Mouse (Mus musculus) embryonic facial prominence, embryonic 11.5 days (tissue): Measurements from ENCODE around the gene Mctp1. TPM values are rescaled to one million over a fixed set of nuclear protein-coding genes. Genes with fewer than 3 reads are reported as not detected.

Experiments used
- ATAC-seq: fragments of 200-750 bp; cut with Nextera tagmentation; replicated peaks from 2 replicates; pipeline ENCODE4 v1.8.0; 2017; ENCODE audit warnings: low read depth; ENCODE audit not compliant: insufficient number of reproducible peaks, low FRiP score, low TSS enrichment
- DNase-seq: peaks from one replicate; pipeline ENCODE4 v3.0.0-alpha.2; 2015; ENCODE audit warnings: low spot score
- H3K27ac ChIP-seq: fragments of 300-500 bp; sonication (generic); replicated peaks from 2 replicates; pipeline ENCODE4 v1.5.1; 2014; ENCODE audit warnings: mild to moderate bottlenecking, low read depth, low read length, control low read depth
- H3K27me3 ChIP-seq: fragments of 300-500 bp; sonication (generic); 2 replicates; pipeline ENCODE4 v1.6.1; 2014; ENCODE audit warnings: mild to moderate bottlenecking, low read length, moderate library complexity, mixed read lengths; ENCODE audit not compliant: control insufficient read depth, insufficient read depth
- H3K36me3 ChIP-seq: fragments of 300-500 bp; sonication (generic); replicated peaks from 2 replicates; pipeline ENCODE4 v1.6.1; 2014; ENCODE audit warnings: low read depth, mild to moderate bottlenecking, low read length, moderate library complexity, mixed read lengths; ENCODE audit not compliant: control insufficient read depth, insufficient read depth
- H3K4me1 ChIP-seq: fragments of 300-500 bp; sonication (generic); 2 replicates; pipeline ENCODE4 v1.6.1; 2014; ENCODE audit warnings: low read length, mixed read lengths; ENCODE audit not compliant: control insufficient read depth, insufficient read depth
- H3K4me2 ChIP-seq: fragments of 300-500 bp; sonication (generic); 2 replicates; pipeline ENCODE4 v1.6.1; 2014; ENCODE audit warnings: low read depth, mild to moderate bottlenecking, control low read depth, low read length, moderate library complexity
- H3K4me3 ChIP-seq: fragments of 300-500 bp; sonication (generic); 2 replicates; pipeline ENCODE4 v1.5.1; 2014; ENCODE audit warnings: low read depth, low read length, control low read depth
- H3K9ac ChIP-seq: fragments of 300-500 bp; sonication (generic); replicated peaks from 2 replicates; pipeline ENCODE4 v1.6.1; 2014; ENCODE audit warnings: mild to moderate bottlenecking, control low read depth, low read length
- H3K9me3 ChIP-seq: fragments of 300-500 bp; sonication (generic); replicated peaks from 2 replicates; pipeline ENCODE4 v1.6.1; 2016; ENCODE audit warnings: mild to moderate bottlenecking, low read length, inconsistent platforms, mixed read lengths; ENCODE audit not compliant: control insufficient read depth
- WGBS: fragments of 180-500 bp; shearing (Covaris S2); extraction: QIAGEN DNeasy Blood & Tissue Kit; methylation state at CpG from one replicate; pipeline ENCODE4 v1.1.7; 2014; 5-methylcytosine and 5-hydroxymethylcytosine counted together
- polyA plus RNA-seq: library from polyadenylated mRNA; unstranded; fragments of >200 nt; fragmentation: Nextera tagmentation; extraction: Ambion mirVana; gene quantifications from 2 replicates; pipeline ENCODE4 v1.2.1, GENCODE M21; 2014

Gene Mctp1
- polyA plus RNA-seq, 1 experiment from 2014 or later, result 1.3 TPM

GRCm38 (mm10) chr13:76844629-76845255 is 460.4 kb downstream of the Mctp1 start:
- Histone ChIP-seq H3K27me3 (no peaks in the 10 kb centered on the region), H3K9ac (no peak overlapping the region), H3K4me3 (no peak overlapping the region), H3K36me3 (no peaks in the 10 kb centered on the region), H3K27ac (no peak overlapping the region), H3K4me2 (no peak overlapping the region), H3K4me1 (no peaks in the 10 kb centered on the region), H3K9me3 (no peaks in the 10 kb centered on the region)
- ATAC-seq (0 out of 2 replicates have a peak, but pooled peaks have one; percentile 34), DNase-seq (peak; percentile 81)
- 47% methylated on average over 8 of the region's 8 CpGs for WGBS

GRCm38 (mm10) chr13:76850412-76851054 is 466.2 kb downstream of the Mctp1 start:
- no peaks in the 10 kb centered on the region for H3K36me3 ChIP-seq
- H3K4me1 ChIP-seq, result no peaks in the 10 kb centered on the region
- no peak for ATAC-seq
- no peaks in the 10 kb centered on the region for H3K27me3 ChIP-seq
- H3K27ac ChIP-seq, result no peak overlapping the region
- H3K4me2 ChIP-seq, result no peak overlapping the region
- no peak overlapping the region for H3K9ac ChIP-seq
- DNase-seq, result no peak
- no peak overlapping the region for H3K4me3 ChIP-seq
- WGBS, result 52% methylated on average over 7 of the region's 7 CpGs
- no peaks in the 10 kb centered on the region for H3K9me3 ChIP-seq

GRCm38 (mm10) chr13:76854306-76854705 is 470.0 kb downstream of the Mctp1 start:
- no peak overlapping the region for H3K4me2 ChIP-seq
- no peaks in the 10 kb centered on the region for H3K27me3 ChIP-seq
- DNase-seq, result no peak
- no peak for ATAC-seq
- no peaks in the 10 kb centered on the region for H3K36me3 ChIP-seq
- no peak overlapping the region for H3K4me3 ChIP-seq
- no peaks in the 10 kb centered on the region for H3K4me1 ChIP-seq
- 48% methylated on average over 1 of the region's 1 CpGs for WGBS
- no peak overlapping the region for H3K9ac ChIP-seq
- H3K9me3 ChIP-seq, result no peaks in the 10 kb centered on the region
- no peak overlapping the region for H3K27ac ChIP-seq

- Histone ChIP-seq H3K9me3 (no peaks in the 10 kb centered on the region), H3K36me3 (no peaks in the 10 kb centered on the region), H3K27ac (no peak overlapping the region), H3K27me3 (no peaks in the 10 kb centered on the region), H3K9ac (no peak overlapping the region), H3K4me1 (no peaks in the 10 kb centered on the region), H3K4me2 (no peak overlapping the region), H3K4me3 (no peak overlapping the region)
- no peak for DNase-seq
- ATAC-seq, result no peak
- 50% methylated on average over 3 of the region's 3 CpGs for WGBS
Measured at GRCm38 (mm10) chr13:76855021-76855420, 470.7 kb downstream of the Mctp1 start.

GRCm38 (mm10) chr13:76857024-76857423 is 472.7 kb downstream of the Mctp1 start:
- H3K9me3 ChIP-seq, result no peaks in the 10 kb centered on the region
- no peaks in the 10 kb centered on the region for H3K27me3 ChIP-seq
- ATAC-seq, result no peak

GRCm38 (mm10) chr13:76858078-76858482 is 473.7 kb downstream of the Mctp1 start:
- no peaks in the 10 kb centered on the region for H3K4me1 ChIP-seq
- DNase-seq, result no peak
- no peaks in the 10 kb centered on the region for H3K27me3 ChIP-seq
- H3K9me3 ChIP-seq, result no peaks in the 10 kb centered on the region
- H3K36me3 ChIP-seq, result no peaks in the 10 kb centered on the region
- WGBS, result 36% methylated on average over 2 of the region's 2 CpGs
- no peak overlapping the region for H3K4me3 ChIP-seq
- H3K4me2 ChIP-seq, result no peak overlapping the region
- ATAC-seq, result no peak
- H3K27ac ChIP-seq, result no peak overlapping the region
- H3K9ac ChIP-seq, result no peak overlapping the region

More at GRCm38 (mm10) chr13:76857024-76857423, 472.7 kb downstream of the Mctp1 start:
- 73% methylated on average over 5 of the region's 5 CpGs for WGBS
- no peak for DNase-seq
- no peaks in the 10 kb centered on the region for H3K4me1 ChIP-seq
- no peaks in the 10 kb centered on the region for H3K36me3 ChIP-seq
- H3K9ac ChIP-seq, result no peak overlapping the region
- no peak overlapping the region for H3K4me2 ChIP-seq
- H3K27ac ChIP-seq, result no peak overlapping the region
- no peak overlapping the region for H3K4me3 ChIP-seq

- Histone ChIP-seq H3K4me3 (no peak overlapping the region), H3K4me1 (no peaks in the 10 kb centered on the region), H3K9me3 (no peaks in the 10 kb centered on the region), H3K27ac (no peak overlapping the region), H3K9ac (no peak overlapping the region), H3K4me2 (no peak overlapping the region), H3K27me3 (no peaks in the 10 kb centered on the region), H3K36me3 (no peaks in the 10 kb centered on the region)
- 72% methylated on average over 3 of the region's 3 CpGs for WGBS
- ATAC-seq (no peak), DNase-seq (no peak)
Measured at GRCm38 (mm10) chr13:76870291-76870690, 486.0 kb downstream of the Mctp1 start.

GRCm38 (mm10) chr13:76877887-76878763 is 493.8 kb downstream of the Mctp1 start:
- Histone ChIP-seq H3K27ac (no peak overlapping the region), H3K9ac (no peak overlapping the region), H3K36me3 (no peaks in the 10 kb centered on the region), H3K4me2 (no peak overlapping the region), H3K9me3 (no peaks in the 10 kb centered on the region), H3K4me3 (no peak overlapping the region), H3K4me1 (no peaks in the 10 kb centered on the region), H3K27me3 (no peaks in the 10 kb centered on the region)
- WGBS, result 83% methylated on average over 8 of the region's 8 CpGs
- no peak for DNase-seq
- ATAC-seq, result no peak
